Mouse (Mus musculus) spleen, adult 2 months (tissue): ENCODE measurements around the gene Denr. TPM values are rescaled to one million over a fixed set of nuclear protein-coding genes. Genes with fewer than 3 reads are reported as not detected.
A peak's percentile ranks its signal among the peaks of the same experiment; 100 is the strongest.

Experiments used
- DNase-seq, 2 experiments: peaks; one replicate each; pipeline versions ENCODE4 v3.0.0 to v3.0.0-alpha.2; 2012 to 2021; ENCODE audit warnings: low spot score in 2 of 2, low read depth in 1 of 2
- H3K27ac ChIP-seq: fragments of 200-500 bp; 2 replicates; pipeline ENCODE4 v1.5.1; 2012; ENCODE audit warnings: low read length, inconsistent platforms; ENCODE audit not compliant: insufficient read depth
- H3K27me3 ChIP-seq: fragments of 200-500 bp; 2 replicates; pipeline ENCODE4 v1.6.1; 2012; ENCODE audit warnings: mild to moderate bottlenecking, moderate library complexity, low read length, inconsistent platforms; ENCODE audit not compliant: control insufficient read depth, insufficient read depth
- H3K36me3 ChIP-seq: fragments of 200-500 bp; 2 replicates; pipeline ENCODE4 v1.6.1; 2012; ENCODE audit warnings: mild to moderate bottlenecking, low read length, inconsistent platforms; ENCODE audit not compliant: control insufficient read depth, insufficient read depth
- H3K4me1 ChIP-seq: fragments of 200-500 bp; 2 replicates; pipeline ENCODE4 v1.6.1; 2011; ENCODE audit warnings: inconsistent platforms; ENCODE audit not compliant: control insufficient read depth, insufficient read depth, insufficient read length
- H3K4me3 ChIP-seq: fragments of 200-500 bp; 2 replicates; pipeline ENCODE4 v1.5.1; 2011; ENCODE audit warnings: mild to moderate bottlenecking, inconsistent platforms; ENCODE audit not compliant: insufficient read depth, insufficient read length; ENCODE audit errors: extremely low read depth
- CTCF ChIP-seq: fragments of 200-500 bp; IDR thresholded peaks from 2 replicates; pipeline ENCODE4 v1.5.1; 2011; ENCODE audit warnings: mild to moderate bottlenecking, inconsistent platforms; ENCODE audit not compliant: insufficient read depth, insufficient read length, insufficient replicate concordance; ENCODE audit errors: extremely low read depth
- POLR2A ChIP-seq: fragments of 200-500 bp; IDR thresholded peaks from 2 replicates; pipeline ENCODE4 v1.6.1; 2011; ENCODE audit warnings: low read depth, low read length, inconsistent platforms
- WGBS: fragments of 180-500 bp; shearing (Covaris S2); methylation state at CpG from one replicate; pipeline ENCODE4 v1.1.7; 2018; 5-methylcytosine and 5-hydroxymethylcytosine counted together
- polyA plus RNA-seq: library from polyadenylated mRNA; depleted of rRNA; stranded (reverse); fragments of >200 nt; gene quantifications from 2 replicates; pipeline ENCODE4 v1.2.3, GENCODE M21; 2012

Denr gene
- polyA plus RNA-seq, 1 experiment: 14.1 TPM

- Histone ChIP-seq H3K27me3 (no peaks in the 10 kb centered on the region), H3K4me1 (no peaks in the 10 kb centered on the region), H3K27ac (no peak overlapping the region), H3K36me3 (no peaks in the 10 kb centered on the region), H3K4me3 (no peak overlapping the region)
- TF ChIP-seq POLR2A (no peak), CTCF (no peak)
- WGBS: 37% methylated on average over 3 of the region's 3 CpGs
- DNase-seq: no peak
Measured at GRCm38 (mm10) chr5:123886365-123886764, 20.6 kb upstream of the Denr start.

- H3K4me3 ChIP-seq: no peak overlapping the region
- DNase-seq: no peak
- TF ChIP-seq POLR2A: no peak
- TF ChIP-seq CTCF: no peak
- H3K36me3 ChIP-seq: no peaks in the 10 kb centered on the region
- no peaks in the 10 kb centered on the region; the same call in 1 of the 2 replicates for H3K4me1 ChIP-seq
- no peaks in the 10 kb centered on the region for H3K27me3 ChIP-seq
- 87% methylated on average over 2 of the region's 2 CpGs for WGBS
- no peak overlapping the region for H3K27ac ChIP-seq
Measured at GRCm38 (mm10) chr5:123890312-123890711, 16.7 kb upstream of the Denr start.

DNA sequence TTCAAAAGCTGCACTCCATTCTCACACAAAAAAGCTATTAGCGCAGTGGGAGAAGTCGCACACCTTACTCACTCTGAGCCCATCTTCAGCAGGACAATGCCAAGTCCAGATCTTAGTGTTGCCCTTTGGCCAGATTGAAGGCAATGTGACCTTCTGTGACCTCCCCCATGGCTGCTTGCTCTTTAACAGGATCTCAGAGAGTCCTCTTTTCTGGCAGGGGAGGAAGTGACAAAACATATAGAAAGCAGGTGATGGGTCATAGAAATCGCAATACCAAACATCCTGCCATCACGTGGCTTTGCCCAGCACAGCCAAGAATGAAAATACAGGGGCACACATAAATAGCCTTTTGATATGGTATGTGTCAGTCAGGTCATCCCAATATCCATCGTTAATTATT is 16.0 kb upstream of the Denr start:
- Histone ChIP-seq H3K27ac (no peak overlapping the region), H3K4me3 (no peak overlapping the region), H3K4me1 (no peaks in the 10 kb centered on the region; the same call in 1 of the 2 replicates), H3K27me3 (no peaks in the 10 kb centered on the region), H3K36me3 (no peaks in the 10 kb centered on the region)
- no peak for DNase-seq
- 71% methylated on average over 5 of the region's 5 CpGs for WGBS
- TF ChIP-seq POLR2A (no peak), CTCF (no peak)

DNA sequence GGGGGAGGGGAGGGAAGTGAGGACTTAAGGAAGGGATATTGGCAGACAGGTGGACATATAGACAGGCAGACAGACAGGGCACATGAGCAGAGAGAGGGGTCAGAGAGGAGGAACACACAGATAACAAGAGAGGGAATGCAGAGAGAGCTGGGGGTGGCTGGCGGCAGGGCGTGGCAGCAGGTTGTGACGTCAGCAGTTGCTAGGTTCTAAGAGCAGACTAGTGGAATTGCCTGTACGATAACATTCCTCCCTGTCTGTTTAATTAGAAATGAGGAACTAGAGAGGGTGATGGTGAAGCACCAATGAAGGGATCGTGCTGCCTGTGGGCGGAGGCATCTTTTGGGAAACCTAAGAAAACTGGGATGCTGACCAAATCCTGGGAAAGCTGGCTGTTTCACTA is 15.3 kb upstream of the Denr start:
- Histone ChIP-seq H3K27ac (no peak overlapping the region), H3K4me3 (no peak overlapping the region), H3K27me3 (no peaks in the 10 kb centered on the region), H3K36me3 (no peaks in the 10 kb centered on the region), H3K4me1 (no peaks in the 10 kb centered on the region; the same call in 1 of the 2 replicates)
- TF ChIP-seq CTCF (no peak), POLR2A (no peak)
- DNase-seq: peak; percentile 20 to 36
- 12% methylated on average over 6 of the region's 6 CpGs for WGBS

- H3K36me3 ChIP-seq: no peaks in the 10 kb centered on the region
- no peak for DNase-seq
- no peak overlapping the region for H3K4me3 ChIP-seq
- WGBS: 43% methylated on average over 5 of the region's 5 CpGs
- H3K27ac ChIP-seq: no peak overlapping the region
- no peaks in the 10 kb centered on the region for H3K27me3 ChIP-seq
- H3K4me1 ChIP-seq: no peaks in the 10 kb centered on the region; the same call in 1 of the 2 replicates
- no peak for TF ChIP-seq CTCF
- no peak for TF ChIP-seq POLR2A
Measured at GRCm38 (mm10) chr5:123893520-123893919, 13.5 kb upstream of the Denr start.

DNA sequence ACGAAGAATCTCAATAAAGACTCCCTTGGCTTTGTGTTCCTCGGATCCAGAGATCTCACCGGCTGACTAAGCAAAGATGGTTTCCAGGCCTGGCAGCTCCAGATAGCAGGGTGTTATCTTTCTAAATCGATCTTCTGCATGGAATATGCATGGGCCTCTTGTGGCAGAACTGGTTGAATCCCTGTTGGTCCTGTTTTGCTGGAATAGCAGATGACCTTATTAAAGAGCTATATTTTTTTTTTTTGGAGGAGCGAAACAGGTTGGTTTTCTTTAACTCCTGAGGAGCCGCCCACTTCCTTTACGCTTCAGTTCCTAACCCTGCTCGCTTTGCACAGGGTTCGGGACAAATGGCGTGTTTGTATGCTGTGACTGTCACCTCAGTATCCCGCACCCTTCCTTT is 10.6 kb upstream of the Denr start:
- no peak overlapping the region for H3K27ac ChIP-seq
- H3K4me3 ChIP-seq: no peak overlapping the region
- 85% methylated on average over 11 of the region's 11 CpGs for WGBS
- no peaks in the 10 kb centered on the region for H3K27me3 ChIP-seq
- H3K36me3 ChIP-seq: no peaks in the 10 kb centered on the region
- no peaks in the 10 kb centered on the region; the same call in 1 of the 2 replicates for H3K4me1 ChIP-seq
- no peak for DNase-seq
- TF ChIP-seq CTCF (no peak), POLR2A (no peak)

DNA sequence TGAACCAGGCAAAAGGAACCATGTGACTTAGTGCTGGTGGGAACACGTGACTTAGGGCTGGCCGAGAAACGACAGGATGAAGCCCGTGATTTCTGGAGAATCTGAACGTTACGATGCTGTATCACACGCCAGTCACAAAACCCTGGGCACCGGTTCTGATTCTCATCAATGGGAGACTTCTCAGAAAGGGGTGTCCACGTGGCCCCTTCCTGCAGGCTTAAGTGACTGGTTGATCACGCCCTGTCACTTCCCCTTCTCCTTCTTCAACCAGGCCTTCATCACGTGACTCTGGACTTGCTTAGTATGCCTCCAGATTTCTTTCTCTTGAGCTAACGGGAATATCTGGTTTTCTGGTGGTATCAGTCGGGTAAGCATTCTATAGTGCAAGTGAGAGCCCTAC is 9.6 kb upstream of the Denr start:
- Histone ChIP-seq H3K36me3 (no peaks in the 10 kb centered on the region), H3K27me3 (no peaks in the 10 kb centered on the region), H3K27ac (no peak overlapping the region), H3K4me1 (no peaks in the 10 kb centered on the region), H3K4me3 (peak overlapping the region; percentile 34; the same call in 1 of the 2 replicates)
- no peak for DNase-seq
- WGBS: 25% methylated on average over 13 of the region's 13 CpGs
- TF ChIP-seq CTCF (no peak), POLR2A (no peak)
